Mouse (Mus musculus) liver, postnatal 0 days (tissue): ENCODE results near the gene Ggt1.

ENCODE experiments used
- CTCF ChIP-seq: sonication (generic); IDR thresholded peaks from 2 replicates; pipeline ENCODE4 v1.5.1; 2016; ENCODE audit warnings: antibody characterized with exemption, low read depth
- EP300 ChIP-seq: IDR thresholded peaks from 2 replicates; pipeline ENCODE4 v1.6.1; 2016; ENCODE audit warnings: antibody characterized with exemption, low read depth, mild to moderate bottlenecking

GRCm38 (mm10) chr10:75566321-75566720 is 4.9 kb downstream of the Ggt1 start:
- TF ChIP-seq CTCF: peak; percentile 15
- TF ChIP-seq EP300: no peak
